Mouse (Mus musculus): Measurements from ENCODE around the gene Nmnat1. TPM values are rescaled to one million over a fixed set of nuclear protein-coding genes. Genes with fewer than 3 reads are reported as not detected.

The Nmnat1 gene
- polyA plus RNA-seq, 1 experiment from 2014 or later, result 6.3 TPM

GRCm38 (mm10) chr4:149498901-149499300 lies 13.9 kb upstream of the Nmnat1 start:
- Histone ChIP-seq H3K36me3 (ENCODE audit: insufficient read depth, low read length) (peaks cover 11% of the 10 kb centered on the region), H3K27ac (ENCODE audit: low read length) (no peak overlapping the region), H3K9ac (replicated peaks; ENCODE audit: low read depth) (no peak overlapping the region), H3K4me1 (ENCODE audit: insufficient read depth, low read depth, low read length) (no peaks in the 10 kb centered on the region), H3K27me3 (replicated peaks; ENCODE audit: insufficient read depth, low read length) (no peaks in the 10 kb centered on the region), H3K4me2 (replicated peaks; ENCODE audit: low read depth, low read length) (no peak overlapping the region), H3K4me3 (ENCODE audit: low read depth, low read length) (no peak overlapping the region), H3K9me3 (ENCODE audit: low read length) (no peaks in the 10 kb centered on the region)
- DNase-seq (ENCODE audit: low spot score), result peak; percentile 35
- TF ChIP-seq CTCF (IDR thresholded peaks at IDR 0.05), result no peak
- TF ChIP-seq EP300 (IDR thresholded peaks at IDR 0.05), result no peak
- WGBS, result 58% methylated on average over 8 of the region's 8 CpGs
- ATAC-seq, result peak; percentile 78

GRCm38 (mm10) chr4:149496612-149497011 lies 11.6 kb upstream of the Nmnat1 start:
- Histone ChIP-seq H3K27ac (ENCODE audit: low read length) (no peak overlapping the region), H3K9me3 (ENCODE audit: low read length) (no peaks in the 10 kb centered on the region), H3K27me3 (replicated peaks; ENCODE audit: insufficient read depth, low read length) (no peaks in the 10 kb centered on the region), H3K9ac (replicated peaks; ENCODE audit: low read depth) (no peak overlapping the region), H3K4me2 (replicated peaks; ENCODE audit: low read depth, low read length) (no peak overlapping the region), H3K4me1 (ENCODE audit: insufficient read depth, low read depth, low read length) (no peaks in the 10 kb centered on the region), H3K36me3 (ENCODE audit: insufficient read depth, low read length) (peaks cover 12% of the 10 kb centered on the region), H3K4me3 (ENCODE audit: low read depth, low read length) (no peak overlapping the region)
- no peak for DNase-seq (ENCODE audit: low spot score)
- 70% methylated on average over 2 of the region's 2 CpGs for WGBS
- no peak for ATAC-seq
- TF ChIP-seq EP300 (IDR thresholded peaks at IDR 0.05) (no peak), CTCF (IDR thresholded peaks at IDR 0.05) (no peak)

GRCm38 (mm10) chr4:149491151-149491550 lies 6.1 kb upstream of the Nmnat1 start:
- WGBS, result 99% methylated on average over 3 of the region's 3 CpGs
- no peak overlapping the region for H3K4me3 ChIP-seq (ENCODE audit: low read depth, low read length)
- no peaks in the 10 kb centered on the region for H3K27me3 ChIP-seq (replicated peaks; ENCODE audit: insufficient read depth, low read length)
- H3K27ac ChIP-seq (ENCODE audit: low read length), result no peak overlapping the region
- DNase-seq (ENCODE audit: low spot score) (no peak), ATAC-seq (no peak)
- no peak overlapping the region for H3K9ac ChIP-seq (replicated peaks; ENCODE audit: low read depth)
- no peak overlapping the region for H3K4me2 ChIP-seq (replicated peaks; ENCODE audit: low read depth, low read length)
- TF ChIP-seq CTCF (IDR thresholded peaks at IDR 0.05), result peak; percentile 38
- TF ChIP-seq EP300 (IDR thresholded peaks at IDR 0.05), result no peak
- peaks cover 4% of the 10 kb centered on the region; the same call in 1 of the 2 replicates for H3K4me1 ChIP-seq (ENCODE audit: insufficient read depth, low read depth, low read length)
- H3K9me3 ChIP-seq (ENCODE audit: low read length), result no peaks in the 10 kb centered on the region
- H3K36me3 ChIP-seq (ENCODE audit: insufficient read depth, low read length), result peaks cover 27% of the 10 kb centered on the region

GRCm38 (mm10) chr4:149489415-149490240 lies 4.6 kb upstream of the Nmnat1 start:
- TF ChIP-seq CTCF (IDR thresholded peaks at IDR 0.05) (no peak), EP300 (IDR thresholded peaks at IDR 0.05) (no peak)
- no peak for DNase-seq (ENCODE audit: low spot score)
- ATAC-seq, result no peak
- Histone ChIP-seq H3K36me3 (ENCODE audit: insufficient read depth, low read length) (peaks cover 21% of the 10 kb centered on the region), H3K27ac (ENCODE audit: low read length) (no peak overlapping the region), H3K9me3 (ENCODE audit: low read length) (no peaks in the 10 kb centered on the region), H3K9ac (replicated peaks; ENCODE audit: low read depth) (no peak overlapping the region), H3K4me3 (ENCODE audit: low read depth, low read length) (no peak overlapping the region), H3K4me2 (replicated peaks; ENCODE audit: low read depth, low read length) (no peak overlapping the region), H3K27me3 (replicated peaks; ENCODE audit: insufficient read depth, low read length) (no peaks in the 10 kb centered on the region), H3K4me1 (ENCODE audit: insufficient read depth, low read depth, low read length) (peaks cover 5% of the 10 kb centered on the region; the same call in 1 of the 2 replicates)
- WGBS, result 87% methylated on average over 14 of the region's 14 CpGs

GRCm38 (mm10) chr4:149487729-149488128 lies 2.7 kb upstream of the Nmnat1 start:
- H3K9me3 ChIP-seq (ENCODE audit: low read length), result no peaks in the 10 kb centered on the region
- H3K36me3 ChIP-seq (ENCODE audit: insufficient read depth, low read length), result peaks cover 16% of the 10 kb centered on the region
- DNase-seq (ENCODE audit: low spot score) (no peak), ATAC-seq (no peak)
- WGBS, result 93% methylated on average over 12 of the region's 12 CpGs
- H3K4me2 ChIP-seq (replicated peaks; ENCODE audit: low read depth, low read length), result no peak overlapping the region
- H3K4me1 ChIP-seq (ENCODE audit: insufficient read depth, low read depth, low read length), result peaks cover 5% of the 10 kb centered on the region; the same call in 1 of the 2 replicates
- no peak overlapping the region for H3K27ac ChIP-seq (ENCODE audit: low read length)
- H3K4me3 ChIP-seq (ENCODE audit: low read depth, low read length), result no peak overlapping the region
- no peak overlapping the region for H3K9ac ChIP-seq (replicated peaks; ENCODE audit: low read depth)
- no peak for TF ChIP-seq EP300 (IDR thresholded peaks at IDR 0.05)
- TF ChIP-seq CTCF (IDR thresholded peaks at IDR 0.05), result no peak
- H3K27me3 ChIP-seq (replicated peaks; ENCODE audit: insufficient read depth, low read length), result no peaks in the 10 kb centered on the region

- Histone ChIP-seq H3K4me3 (ENCODE audit: low read depth, low read length) (peak overlapping the region; percentile 62), H3K36me3 (ENCODE audit: insufficient read depth, low read length) (peaks cover 16% of the 10 kb centered on the region), H3K27ac (ENCODE audit: low read length) (peak overlapping the region; percentile 78), H3K9ac (replicated peaks; ENCODE audit: low read depth) (peak overlapping the region; percentile 61), H3K27me3 (replicated peaks; ENCODE audit: insufficient read depth, low read length) (no peaks in the 10 kb centered on the region), H3K4me2 (replicated peaks; ENCODE audit: low read depth, low read length) (peak overlapping the region; percentile 84), H3K9me3 (ENCODE audit: low read length) (no peaks in the 10 kb centered on the region), H3K4me1 (ENCODE audit: insufficient read depth, low read depth, low read length) (peaks cover 5% of the 10 kb centered on the region; the same call in 1 of the 2 replicates)
- TF ChIP-seq CTCF (IDR thresholded peaks at IDR 0.05) (peak; percentile 64), EP300 (IDR thresholded peaks at IDR 0.05) (no peak)
- WGBS, result 1% methylated on average over 10 of the region's 10 CpGs
- no peak for ATAC-seq
- DNase-seq (ENCODE audit: low spot score), result peak; percentile 78
These were observed 814 bp upstream of the Nmnat1 start for GRCm38 (mm10) chr4:149485825-149486206.
